Mouse (Mus musculus) embryonic facial prominence, embryonic 11.5 days (tissue): Measurements from ENCODE around the gene Smg7. TPM values are rescaled to one million over a fixed set of nuclear protein-coding genes. Genes with fewer than 3 reads are reported as not detected.

Experiments
- ATAC-seq: fragments of 200-750 bp; cut with Nextera tagmentation; replicated peaks from 2 replicates; pipeline ENCODE4 v1.8.0; 2017; ENCODE audit warnings: low read depth; ENCODE audit not compliant: insufficient number of reproducible peaks, low FRiP score, low TSS enrichment
- DNase-seq: peaks from one replicate; pipeline ENCODE4 v3.0.0-alpha.2; 2015; ENCODE audit warnings: low spot score
- H3K27ac ChIP-seq: fragments of 300-500 bp; sonication (generic); replicated peaks from 2 replicates; pipeline ENCODE4 v1.5.1; 2014; ENCODE audit warnings: mild to moderate bottlenecking, low read depth, low read length, control low read depth
- H3K27me3 ChIP-seq: fragments of 300-500 bp; sonication (generic); 2 replicates; pipeline ENCODE4 v1.6.1; 2014; ENCODE audit warnings: mild to moderate bottlenecking, low read length, moderate library complexity, mixed read lengths; ENCODE audit not compliant: control insufficient read depth, insufficient read depth
- H3K36me3 ChIP-seq: fragments of 300-500 bp; sonication (generic); replicated peaks from 2 replicates; pipeline ENCODE4 v1.6.1; 2014; ENCODE audit warnings: low read depth, mild to moderate bottlenecking, low read length, moderate library complexity, mixed read lengths; ENCODE audit not compliant: control insufficient read depth, insufficient read depth
- H3K4me1 ChIP-seq: fragments of 300-500 bp; sonication (generic); 2 replicates; pipeline ENCODE4 v1.6.1; 2014; ENCODE audit warnings: low read length, mixed read lengths; ENCODE audit not compliant: control insufficient read depth, insufficient read depth
- H3K4me2 ChIP-seq: fragments of 300-500 bp; sonication (generic); 2 replicates; pipeline ENCODE4 v1.6.1; 2014; ENCODE audit warnings: low read depth, mild to moderate bottlenecking, control low read depth, low read length, moderate library complexity
- H3K4me3 ChIP-seq: fragments of 300-500 bp; sonication (generic); 2 replicates; pipeline ENCODE4 v1.5.1; 2014; ENCODE audit warnings: low read depth, low read length, control low read depth
- H3K9ac ChIP-seq: fragments of 300-500 bp; sonication (generic); replicated peaks from 2 replicates; pipeline ENCODE4 v1.6.1; 2014; ENCODE audit warnings: mild to moderate bottlenecking, control low read depth, low read length
- H3K9me3 ChIP-seq: fragments of 300-500 bp; sonication (generic); replicated peaks from 2 replicates; pipeline ENCODE4 v1.6.1; 2016; ENCODE audit warnings: mild to moderate bottlenecking, low read length, inconsistent platforms, mixed read lengths; ENCODE audit not compliant: control insufficient read depth
- WGBS: fragments of 180-500 bp; shearing (Covaris S2); extraction: QIAGEN DNeasy Blood & Tissue Kit; methylation state at CpG from one replicate; pipeline ENCODE4 v1.1.7; 2014; 5-methylcytosine and 5-hydroxymethylcytosine counted together
- polyA plus RNA-seq: library from polyadenylated mRNA; unstranded; fragments of >200 nt; fragmentation: Nextera tagmentation; extraction: Ambion mirVana; gene quantifications from 2 replicates; pipeline ENCODE4 v1.2.1, GENCODE M21; 2014

The Smg7 gene
- polyA plus RNA-seq, 1 experiment from 2014 or later, result 44.6 TPM

DNA sequence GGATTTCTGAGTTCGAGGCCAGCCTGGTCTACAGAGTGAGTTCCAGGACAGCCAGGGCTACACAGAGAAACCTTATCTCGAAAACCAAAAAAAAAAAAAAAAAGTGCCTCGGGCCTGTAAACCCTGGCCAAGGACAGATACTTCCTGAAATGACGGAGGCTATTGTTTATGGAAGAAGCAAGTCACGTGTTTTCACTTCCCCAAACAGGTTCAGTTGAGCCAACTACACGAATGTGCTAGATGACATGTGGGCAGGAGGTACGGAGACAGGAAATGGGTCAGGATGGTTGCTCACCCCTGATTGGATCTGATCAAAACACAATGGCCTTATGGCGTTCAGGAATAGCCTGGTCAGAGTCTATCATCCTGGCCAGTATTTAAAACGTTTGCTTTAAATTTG lies 104.3 kb downstream of the Smg7 start:
- no peak overlapping the region for H3K4me3 ChIP-seq
- H3K27me3 ChIP-seq, result no peaks in the 10 kb centered on the region
- ATAC-seq (no peak), DNase-seq (peak; percentile 11)
- no peak overlapping the region for H3K9ac ChIP-seq
- no peak overlapping the region for H3K4me2 ChIP-seq
- H3K36me3 ChIP-seq, result no peaks in the 10 kb centered on the region
- H3K4me1 ChIP-seq, result no peaks in the 10 kb centered on the region
- WGBS, result 68% methylated on average over 9 of the region's 9 CpGs
- no peaks in the 10 kb centered on the region for H3K9me3 ChIP-seq
- no peak overlapping the region for H3K27ac ChIP-seq

GRCm38 (mm10) chr1:152796683-152797263 lies 105.7 kb downstream of the Smg7 start:
- no peak for DNase-seq
- 84% methylated on average over 8 of the region's 8 CpGs for WGBS
- no peak for ATAC-seq
- no peaks in the 10 kb centered on the region for H3K9me3 ChIP-seq
- H3K4me1 ChIP-seq, result no peaks in the 10 kb centered on the region
- no peak overlapping the region for H3K27ac ChIP-seq
- H3K4me2 ChIP-seq, result no peak overlapping the region
- H3K4me3 ChIP-seq, result no peak overlapping the region
- H3K27me3 ChIP-seq, result no peaks in the 10 kb centered on the region
- H3K36me3 ChIP-seq, result no peaks in the 10 kb centered on the region
- H3K9ac ChIP-seq, result no peak overlapping the region

DNA sequence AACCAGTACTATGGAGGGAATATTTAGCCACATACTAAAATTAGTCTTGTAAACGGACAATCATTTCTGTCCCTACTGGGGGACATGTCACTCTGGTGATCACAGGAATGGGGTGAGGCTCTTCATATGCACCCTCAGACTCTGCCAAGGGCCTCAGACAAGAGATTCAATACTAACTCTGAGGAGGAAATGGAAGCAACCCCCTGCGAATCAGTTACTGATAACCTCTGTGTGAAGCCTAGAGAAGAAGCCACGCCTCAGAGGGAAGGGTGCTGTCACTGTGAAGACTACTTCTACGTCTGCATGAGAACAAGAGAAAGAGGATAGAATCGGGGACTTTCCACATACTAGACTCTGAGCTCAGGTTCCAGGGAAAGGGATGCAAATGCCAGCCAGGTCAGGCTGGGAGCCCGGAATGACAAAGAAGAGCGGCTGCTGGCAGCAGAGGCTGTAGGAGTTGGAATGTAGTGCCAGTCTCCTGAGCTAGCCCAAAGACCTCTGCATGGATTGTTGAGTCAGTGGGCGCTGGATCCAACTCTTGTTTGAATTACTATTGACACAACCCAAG lies 106.7 kb downstream of the Smg7 start:
- no peak overlapping the region for H3K4me2 ChIP-seq
- no peak for DNase-seq
- no peak overlapping the region for H3K4me3 ChIP-seq
- no peak overlapping the region for H3K9ac ChIP-seq
- 76% methylated on average over 8 of the region's 8 CpGs for WGBS
- ATAC-seq, result no peak
- no peaks in the 10 kb centered on the region; the same call in 1 of the 2 replicates for H3K4me1 ChIP-seq
- H3K27ac ChIP-seq, result no peak overlapping the region
- H3K27me3 ChIP-seq, result no peaks in the 10 kb centered on the region
- H3K9me3 ChIP-seq, result no peaks in the 10 kb centered on the region
- no peaks in the 10 kb centered on the region for H3K36me3 ChIP-seq

GRCm38 (mm10) chr1:152793495-152794130 lies 108.8 kb downstream of the Smg7 start:
- Histone ChIP-seq H3K27ac (no peak overlapping the region), H3K9me3 (no peaks in the 10 kb centered on the region), H3K4me3 (no peak overlapping the region), H3K4me1 (no peaks in the 10 kb centered on the region; the same call in 1 of the 2 replicates), H3K9ac (no peak overlapping the region), H3K27me3 (no peaks in the 10 kb centered on the region), H3K36me3 (no peaks in the 10 kb centered on the region), H3K4me2 (no peak overlapping the region)
- ATAC-seq, result peak; percentile 35; the same call in 1 of the 2 replicates
- WGBS, result 37% methylated on average over 6 of the region's 6 CpGs
- DNase-seq, result no peak

- H3K4me2 ChIP-seq, result no peak overlapping the region
- DNase-seq (peak; percentile 8), ATAC-seq (0 out of 2 replicates have a peak, but pooled peaks have one; percentile 8)
- no peak overlapping the region for H3K4me3 ChIP-seq
- 16% methylated on average over 12 of the region's 12 CpGs for WGBS
- no peaks in the 10 kb centered on the region for H3K27me3 ChIP-seq
- no peaks in the 10 kb centered on the region; the same call in 1 of the 2 replicates for H3K4me1 ChIP-seq
- H3K9ac ChIP-seq, result no peak overlapping the region
- no peak overlapping the region for H3K27ac ChIP-seq
- no peaks in the 10 kb centered on the region for H3K9me3 ChIP-seq
- H3K36me3 ChIP-seq, result no peaks in the 10 kb centered on the region
Measured at GRCm38 (mm10) chr1:152792736-152793494, 109.5 kb downstream of the Smg7 start.

DNA sequence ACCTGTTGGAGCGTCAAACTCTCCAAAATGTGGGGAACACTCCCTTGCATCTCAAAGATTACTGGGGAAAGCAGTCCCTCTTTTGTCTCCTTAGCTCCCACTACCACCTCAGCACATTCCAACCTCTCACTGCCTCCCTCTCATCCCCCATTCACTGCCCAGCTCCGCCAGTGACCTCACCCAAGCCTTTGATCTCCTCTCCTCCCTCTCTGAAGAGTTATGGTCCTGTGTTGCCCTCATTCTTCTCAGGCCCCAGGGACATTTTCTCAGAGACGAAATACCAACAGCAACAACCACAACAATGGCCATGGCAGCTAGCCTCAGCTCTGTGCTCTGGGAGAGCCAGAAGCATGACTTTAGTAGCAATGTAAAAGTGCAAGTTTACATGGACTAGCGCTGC lies 111.2 kb downstream of the Smg7 start:
- Histone ChIP-seq H3K9ac (no peak overlapping the region), H3K9me3 (no peaks in the 10 kb centered on the region), H3K4me1 (no peaks in the 10 kb centered on the region; the same call in 1 of the 2 replicates), H3K4me2 (no peak overlapping the region), H3K27ac (no peak overlapping the region), H3K27me3 (no peaks in the 10 kb centered on the region), H3K4me3 (no peak overlapping the region), H3K36me3 (no peaks in the 10 kb centered on the region)
- DNase-seq (no peak), ATAC-seq (no peak)
- WGBS, result 28% methylated on average over 4 of the region's 4 CpGs

GRCm38 (mm10) chr1:152790821-152791220 lies 111.6 kb downstream of the Smg7 start:
- Histone ChIP-seq H3K9ac (no peak overlapping the region), H3K4me2 (no peak overlapping the region), H3K27ac (no peak overlapping the region), H3K27me3 (no peaks in the 10 kb centered on the region), H3K36me3 (no peaks in the 10 kb centered on the region), H3K4me1 (no peaks in the 10 kb centered on the region; the same call in 1 of the 2 replicates), H3K9me3 (no peaks in the 10 kb centered on the region), H3K4me3 (no peak overlapping the region)
- no peak for ATAC-seq
- no peak for DNase-seq
- WGBS, result 24% methylated on average over 6 of the region's 6 CpGs
